Mouse (Mus musculus) embryo, embryonic 10.5 days (tissue): ENCODE data around the gene C8g.

Experiments used
- DNase-seq: peaks from one replicate; pipeline ENCODE4 v3.0.0-alpha.2; 2015; ENCODE audit warnings: low spot score

Gene C8g

GRCm38 (mm10) chr2:25467606-25468303 lies 33.8 kb downstream of the C8g start:
- DNase-seq, result no peak

GRCm38 (mm10) chr2:25465816-25466635 lies 35.5 kb downstream of the C8g start:
- DNase-seq, result peak; percentile 6

GRCm38 (mm10) chr2:25465256-25465655 lies 36.3 kb downstream of the C8g start:
- DNase-seq, result no peak

- DNase-seq, result no peak
Measured at GRCm38 (mm10) chr2:25463630-25464029, 37.9 kb downstream of the C8g start.

GRCm38 (mm10) chr2:25461407-25461806 lies 40.1 kb downstream of the C8g start:
- DNase-seq, result no peak

- DNase-seq, result peak; percentile 95
Measured at GRCm38 (mm10) chr2:25460551-25461309, 40.8 kb downstream of the C8g start, which contains the start of gene Paxx. Gene Paxx (minus strand): TSS chr2:25461094.

GRCm38 (mm10) chr2:25460135-25460534 lies 41.4 kb downstream of the C8g start:
- DNase-seq, result no peak

- no peak for DNase-seq
Measured at GRCm38 (mm10) chr2:25458911-25459310, 42.6 kb downstream of the C8g start.

- DNase-seq, result no peak
Measured at GRCm38 (mm10) chr2:25457022-25457896, 44.3 kb downstream of the C8g start.

GRCm38 (mm10) chr2:25456205-25456953 lies 45.1 kb downstream of the C8g start, which contains the start of gene Clic3:
Gene Clic3 (plus strand): TSS chr2:25456838.
- DNase-seq, result no peak

- no peak for DNase-seq
Measured at GRCm38 (mm10) chr2:25452951-25453350, 48.6 kb downstream of the C8g start.

GRCm38 (mm10) chr2:25450853-25451647 lies 50.5 kb downstream of the C8g start:
- DNase-seq, result no peak
